Mouse (Mus musculus): Measurements from ENCODE around the gene Gm5965.
"Not testable (repeated sequence)": the region's sequence is repeated elsewhere in the genome, so short reads cannot be mapped to it uniquely, and the experiment has no call there.

Gm5965 gene

DNA sequence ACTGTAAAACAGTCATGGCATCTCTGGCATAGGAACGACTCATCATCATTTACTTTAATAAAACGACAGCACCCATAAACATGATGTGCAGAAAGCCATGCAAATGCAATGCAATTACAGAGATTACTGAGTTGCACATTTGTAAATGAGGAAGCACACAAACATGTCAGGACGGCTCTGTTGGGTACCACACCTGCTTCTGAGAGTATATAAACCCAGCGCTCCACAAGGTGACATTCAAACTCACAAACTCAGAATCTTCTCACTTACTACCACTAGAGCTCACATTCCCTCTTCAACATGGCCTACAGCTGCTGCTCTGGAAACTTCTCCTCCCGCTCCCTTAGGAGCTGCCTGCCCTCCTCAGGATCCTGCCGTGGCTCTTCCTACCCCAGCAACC lies at the start of gene Gm5965:
Gene Gm5965 (plus strand): TSS at position 301 of the 400 bp plus-strand sequence.
- DNase-seq (ENCODE audit: low read depth) = no peak

DNA sequence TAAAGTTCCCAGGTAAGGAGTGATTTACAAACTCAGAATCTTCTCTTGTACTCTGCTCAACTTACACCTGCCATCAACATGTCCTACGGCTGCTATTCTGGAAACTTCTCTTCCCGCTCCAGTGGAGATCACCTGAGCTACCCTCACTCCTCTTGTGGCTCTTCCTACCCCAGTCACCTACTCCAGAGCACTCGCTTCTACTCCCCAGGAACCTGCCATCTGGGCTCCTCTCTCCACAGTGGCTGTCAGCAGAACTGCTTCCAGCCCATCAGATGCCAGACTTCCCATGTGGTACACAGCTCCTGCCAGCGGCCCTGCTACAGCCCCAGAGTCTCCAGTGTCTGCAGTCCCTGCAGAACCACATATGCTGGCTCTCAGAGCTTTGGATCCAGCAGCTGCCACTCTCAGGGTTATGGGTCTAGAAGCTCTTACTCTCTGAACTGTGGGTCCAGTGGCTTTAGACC lies 48.9 kb upstream of the Gm5965 start, which contains the start of gene Krtap13-1:
Gene Krtap13-1 (plus strand): TSS at position 51 of the 464 bp plus-strand sequence.
- no peak for DNase-seq (ENCODE audit: low read depth)

DNA sequence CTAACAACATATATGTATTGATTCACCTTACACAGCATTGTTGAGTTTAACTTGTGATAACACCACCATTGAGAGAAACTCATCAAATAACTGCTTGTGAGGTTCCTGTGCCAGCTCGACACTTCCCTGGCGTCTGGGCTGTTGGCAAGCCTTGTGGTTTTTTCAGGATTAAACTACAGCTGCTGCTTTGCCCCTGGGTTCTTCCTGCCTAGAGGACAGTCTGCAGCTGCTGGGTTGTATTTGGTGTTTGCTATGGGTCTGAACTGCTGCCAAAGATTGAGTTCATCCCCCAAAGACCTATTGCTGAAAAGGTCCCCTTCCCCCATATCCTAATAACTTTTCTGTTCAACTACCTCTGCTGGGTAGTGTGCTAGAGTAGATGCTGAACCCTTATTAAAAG lies 42.3 kb upstream of the Gm5965 start:
- DNase-seq (ENCODE audit: low read depth) = no peak

DNA sequence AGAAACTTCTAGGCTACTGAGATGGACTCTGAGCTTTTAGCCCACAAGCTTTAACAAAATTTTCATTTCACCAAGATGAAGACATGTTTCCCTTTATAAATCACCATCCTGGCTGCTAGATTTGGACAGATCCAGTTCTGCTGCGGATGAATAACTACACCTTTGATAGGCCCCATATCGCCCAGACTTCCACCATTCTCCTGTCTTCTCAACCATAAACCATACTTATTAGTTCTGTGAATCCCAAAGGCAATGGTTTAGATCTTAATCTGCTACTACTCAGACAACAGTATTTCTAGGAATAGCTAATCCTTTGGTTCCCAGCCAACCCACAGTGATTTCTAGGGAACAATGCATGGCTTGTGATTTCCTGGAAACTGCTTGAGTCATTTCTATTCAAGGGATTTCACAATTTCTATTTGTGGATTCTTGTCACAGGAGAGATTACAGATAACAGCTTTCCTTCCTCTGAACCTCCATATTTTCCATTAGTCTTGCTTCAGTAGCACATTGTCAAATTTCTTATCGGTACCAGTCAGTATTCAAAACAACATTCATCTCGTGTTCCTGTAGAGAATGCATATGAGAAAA lies 32.9 kb upstream of the Gm5965 start:
- no peak for DNase-seq (ENCODE audit: low read depth)

DNA sequence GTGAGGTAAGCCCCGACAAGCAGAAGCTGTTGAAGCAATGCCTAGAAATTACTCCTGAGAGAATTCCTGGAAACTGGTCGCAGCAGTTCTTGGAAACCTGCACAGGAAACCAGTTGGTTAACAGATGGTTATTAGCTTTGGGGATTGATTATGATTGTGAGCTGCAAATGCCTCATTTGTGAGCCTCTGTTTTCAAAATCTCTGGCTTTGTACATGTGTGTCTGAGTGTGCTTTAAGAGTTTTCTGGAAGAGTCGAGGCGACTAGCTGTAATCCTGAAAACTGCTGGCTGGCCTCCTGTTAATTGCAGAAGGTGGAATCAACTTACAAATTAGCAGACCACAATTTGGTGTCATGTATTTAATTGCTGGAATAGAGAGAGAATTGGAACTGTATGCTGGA lies 29.8 kb upstream of the Gm5965 start:
- DNase-seq (ENCODE audit: low read depth) = no peak

DNA sequence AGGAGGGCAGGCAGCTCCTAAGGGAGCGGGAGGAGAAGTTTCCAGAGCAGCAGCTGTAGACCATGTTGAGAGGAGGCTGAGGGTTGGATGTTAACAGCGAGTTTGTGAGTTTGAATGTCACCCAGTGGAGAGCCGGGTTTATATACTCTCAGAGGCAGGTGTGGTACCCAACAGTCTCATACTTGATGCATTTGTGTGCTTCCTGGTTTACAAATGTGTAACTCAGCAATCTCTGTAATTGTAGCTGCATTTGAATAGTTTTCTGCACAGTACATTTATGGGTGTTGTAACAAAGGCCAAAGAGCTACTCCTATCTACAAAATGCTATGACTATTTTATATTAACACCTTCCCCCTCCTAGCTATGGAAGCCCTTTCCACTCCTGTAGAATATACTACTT lies 26.2 kb upstream of the Gm5965 start, which contains the start of gene Krtap13:
Gene Krtap13 (minus strand): TSS at position 101 of the 400 bp plus-strand sequence.
- not testable (repeated sequence) for DNase-seq (ENCODE audit: low read depth)

GRCm38 (mm10) chr16:88758547-88758946 lies 19.1 kb upstream of the Gm5965 start, which contains the start of gene 2310034C09Rik:
Gene 2310034C09Rik, plus strand, starts transcription at chr16:88758847.
- not testable (repeated sequence) for DNase-seq (ENCODE audit: low read depth)

DNA sequence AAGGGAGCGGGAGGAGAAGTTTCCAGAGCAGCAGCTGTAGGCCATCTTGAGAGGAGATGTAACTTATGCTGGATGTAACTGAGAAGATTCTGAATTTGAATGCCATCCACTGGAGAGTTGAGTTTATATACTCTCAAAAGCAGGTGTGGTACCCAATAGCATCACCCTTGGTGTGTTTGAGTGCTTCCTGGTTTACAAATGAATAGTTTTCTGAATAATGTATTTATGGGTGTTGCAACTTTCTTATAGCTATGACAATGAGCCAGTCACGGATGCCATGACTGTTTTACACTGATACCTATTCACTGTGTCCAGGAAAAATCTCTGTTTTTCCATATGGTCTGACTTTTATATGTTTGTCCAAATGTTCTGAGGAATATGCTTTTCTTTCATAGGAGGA lies 3.6 kb upstream of the Gm5965 start, which contains the start of gene 2310057N15Rik:
Gene 2310057N15Rik (minus strand): TSS at position 101 of the 400 bp plus-strand sequence.
- no peak for DNase-seq (ENCODE audit: low read depth)

DNA sequence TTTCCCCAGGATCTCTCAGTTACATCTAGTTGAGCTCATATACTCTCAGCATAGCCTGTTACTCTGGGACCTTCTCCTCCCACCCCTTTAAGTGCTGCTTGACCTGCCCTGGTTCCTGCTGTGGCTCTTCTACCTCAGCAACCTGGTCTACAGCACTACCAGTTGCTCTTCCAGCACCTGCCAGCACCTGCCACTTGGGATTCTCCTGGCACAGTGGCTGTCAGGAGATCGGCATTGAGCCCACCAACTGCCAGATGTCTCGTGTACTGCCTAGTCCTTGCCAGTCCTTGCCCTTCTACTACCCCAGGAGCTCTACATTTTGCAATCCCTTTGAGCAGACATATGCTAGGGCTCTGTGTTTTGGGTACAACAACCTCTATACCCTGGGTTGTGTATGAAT lies 9.1 kb downstream of the Gm5965 start:
- DNase-seq (ENCODE audit: low read depth) = no peak

GRCm38 (mm10) chr16:88811827-88812226 lies 34.1 kb downstream of the Gm5965 start, which contains the start of gene Gm20741:
Gene Gm20741, minus strand, starts transcription at chr16:88812220.
- DNase-seq (ENCODE audit: low read depth) = no peak

- DNase-seq (ENCODE audit: low read depth) = no peak
Observed at GRCm38 (mm10) chr16:88820066-88820465, 42.4 kb downstream of the Gm5965 start, which contains the start of gene Krtap15. Gene Krtap15, plus strand, starts transcription at chr16:88820215.

- DNase-seq (ENCODE audit: low read depth) = no peak
Observed at GRCm38 (mm10) chr16:88823736-88824135, 46.0 kb downstream of the Gm5965 start.

DNA sequence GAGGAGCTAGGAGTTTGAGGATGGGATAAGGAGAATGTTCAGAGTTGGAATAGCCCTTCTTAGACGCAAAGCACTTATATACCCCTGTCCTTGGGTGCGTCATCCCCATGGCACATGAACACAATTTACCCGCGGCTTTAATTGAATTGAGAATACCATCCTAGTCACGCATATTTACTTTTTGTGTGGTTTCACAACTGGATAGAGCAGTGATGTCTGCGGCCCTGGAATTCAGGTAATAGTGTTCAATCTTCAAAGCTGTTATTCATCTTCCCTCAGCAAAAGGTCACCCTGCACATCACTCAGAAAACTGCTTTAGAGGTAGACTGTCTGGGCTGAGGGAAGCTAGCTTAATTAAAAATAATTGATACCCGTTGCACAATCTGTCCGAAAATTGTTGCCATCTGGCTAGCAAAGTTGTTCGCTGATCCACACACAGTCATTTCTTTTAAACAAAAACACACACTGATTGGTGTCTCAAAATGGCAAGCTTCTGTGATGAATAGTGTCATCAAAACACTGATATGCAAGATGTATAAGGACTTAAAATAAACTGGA lies 48.5 kb downstream of the Gm5965 start, which contains the start of gene Krtap14:
Gene Krtap14 (minus strand): TSS at position 51 of the 558 bp plus-strand sequence.
- no peak for DNase-seq (ENCODE audit: low read depth)

DNA sequence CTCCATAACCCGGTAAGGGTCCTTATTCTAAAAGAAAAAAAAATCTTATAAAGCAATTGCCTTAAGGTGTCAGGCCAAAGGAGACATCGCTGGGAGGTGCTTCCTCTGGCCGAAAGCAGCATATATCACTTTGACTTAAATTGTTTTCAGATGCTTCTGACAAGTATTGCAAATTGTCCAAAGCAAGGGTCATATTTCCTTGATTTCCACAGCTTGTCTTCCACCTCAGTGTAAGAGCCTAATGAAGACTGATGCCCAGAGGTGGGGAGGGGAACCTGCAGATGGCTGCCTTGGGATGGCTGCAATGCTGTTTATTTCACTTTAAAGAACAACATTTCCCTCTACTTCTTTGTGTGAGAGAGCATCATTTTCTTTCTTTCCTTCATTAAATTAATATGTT lies 49.3 kb downstream of the Gm5965 start:
- no peak for DNase-seq (ENCODE audit: low read depth)

All from naive thymus-derived CD4-positive, alpha-beta T cell, adult 2 months (primary cell).